Mouse (Mus musculus): ENCODE measurements at regions not wholly inside any gene's neighbourhood (a gene's known extent, or its start where the extent isn't known, plus 50 kb on each side); places are given as distances from the start of the nearest gene placed in this dataset.
"Not testable (repeated sequence)": the region's sequence is repeated elsewhere in the genome, so short reads cannot be mapped to it uniquely, and the experiment has no call there.

DNA sequence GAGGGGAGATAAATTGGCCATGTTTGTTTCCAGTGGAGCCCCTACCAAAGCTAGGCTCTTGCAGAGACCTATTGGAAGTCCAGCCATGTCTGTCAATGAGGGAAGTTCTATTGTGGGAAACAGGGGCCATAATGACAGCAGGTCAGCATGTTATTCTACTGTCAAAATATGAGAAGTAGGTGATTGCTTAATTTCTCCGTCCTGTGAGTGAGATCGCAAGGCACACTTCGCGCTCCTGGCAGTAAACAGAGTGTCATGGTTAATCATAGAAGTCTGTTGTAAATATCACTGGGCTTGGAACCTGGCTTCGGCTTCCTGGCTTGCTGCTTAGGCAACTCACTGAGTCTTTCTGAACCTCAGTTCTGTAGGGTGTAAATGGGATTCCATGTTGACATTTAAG is 72.5 kb upstream of the Ccdc122 start:
- no peak for DNase-seq (ENCODE audit: low spot score in 2 of 2)

DNA sequence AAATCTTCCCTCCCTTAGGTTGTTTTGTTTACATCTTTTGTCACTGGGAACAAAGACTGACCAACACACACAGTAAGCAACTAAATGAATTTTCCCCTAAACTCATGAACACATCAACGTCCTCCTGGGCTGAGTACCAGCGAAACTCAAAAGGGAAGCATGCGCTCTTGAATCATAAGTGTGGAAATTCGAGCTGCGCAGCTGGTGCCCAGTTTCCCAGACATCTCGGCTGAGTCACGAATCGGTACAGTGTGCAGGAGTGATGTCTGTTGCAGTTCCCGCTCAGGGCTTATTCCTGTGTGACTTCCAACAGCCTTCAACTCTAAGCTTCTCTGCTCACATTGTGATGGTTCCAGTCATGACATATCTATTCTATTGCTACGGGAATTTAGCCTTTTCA is 77.7 kb upstream of the Ccdc122 start:
- DNase-seq (ENCODE audit: low spot score in 2 of 2): no peak

DNA sequence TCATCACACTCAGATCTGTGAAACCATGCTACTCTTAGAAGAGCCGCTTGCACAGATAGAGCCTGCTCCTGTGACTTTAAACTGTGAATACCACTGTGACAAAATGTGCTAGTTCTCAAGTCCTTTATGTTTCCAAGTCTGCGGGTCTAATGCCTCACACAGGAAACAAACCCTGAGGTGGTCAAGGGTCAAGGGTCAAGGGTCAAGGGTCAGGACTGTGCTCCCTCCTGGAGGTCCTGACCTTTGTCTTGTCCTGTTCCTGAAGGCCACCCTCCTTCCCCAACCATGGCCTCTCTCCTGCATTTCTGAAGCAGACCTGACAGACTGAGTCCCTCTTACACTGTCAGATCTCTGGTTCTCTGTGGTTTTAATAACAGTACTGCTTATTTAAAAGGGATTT is 79.4 kb upstream of the Ccdc122 start:
- DNase-seq (ENCODE audit: low spot score in 2 of 2): no peak

DNA sequence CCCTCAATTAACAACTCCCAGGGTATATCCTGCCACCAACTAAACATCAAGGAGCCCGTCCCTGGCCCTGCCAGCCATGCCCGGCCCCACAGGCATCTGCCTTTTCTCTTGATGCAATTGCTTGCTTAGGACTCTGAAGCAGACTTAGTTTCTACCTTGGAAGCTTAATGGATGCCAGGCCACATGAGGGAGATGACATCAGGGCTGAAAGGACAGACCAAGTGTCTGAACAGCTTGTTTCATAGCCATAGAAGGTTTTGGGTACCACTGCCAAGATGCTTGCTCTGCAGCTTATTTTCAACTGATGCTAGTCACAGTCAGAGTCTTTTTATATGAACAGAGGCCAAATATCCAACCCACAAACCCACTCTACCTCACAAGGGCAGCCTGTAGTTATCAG is 83.4 kb upstream of the Ccdc122 start:
- no peak for DNase-seq (ENCODE audit: low spot score in 2 of 2)

DNA sequence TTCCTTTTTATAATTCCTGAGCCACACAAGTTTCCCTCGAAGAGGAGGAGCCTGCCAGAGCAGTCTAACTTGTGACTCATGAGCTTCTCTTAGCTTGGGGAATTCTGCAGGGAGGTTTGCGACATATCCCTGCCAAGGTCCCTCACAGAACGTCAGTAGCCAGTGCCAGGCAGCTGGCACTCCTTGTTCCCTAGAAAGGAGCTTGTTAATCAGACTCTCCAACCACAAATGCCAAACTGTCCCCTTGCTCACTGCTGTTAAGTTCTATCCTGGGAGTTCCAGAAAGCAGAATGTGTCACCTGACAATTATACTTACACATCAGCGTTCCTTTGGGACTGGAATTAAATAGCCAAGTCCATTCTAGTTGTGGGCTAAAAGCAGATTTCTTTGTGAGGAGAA is 85.1 kb upstream of the Ccdc122 start:
- DNase-seq (ENCODE audit: low spot score in 2 of 2): no peak

DNA sequence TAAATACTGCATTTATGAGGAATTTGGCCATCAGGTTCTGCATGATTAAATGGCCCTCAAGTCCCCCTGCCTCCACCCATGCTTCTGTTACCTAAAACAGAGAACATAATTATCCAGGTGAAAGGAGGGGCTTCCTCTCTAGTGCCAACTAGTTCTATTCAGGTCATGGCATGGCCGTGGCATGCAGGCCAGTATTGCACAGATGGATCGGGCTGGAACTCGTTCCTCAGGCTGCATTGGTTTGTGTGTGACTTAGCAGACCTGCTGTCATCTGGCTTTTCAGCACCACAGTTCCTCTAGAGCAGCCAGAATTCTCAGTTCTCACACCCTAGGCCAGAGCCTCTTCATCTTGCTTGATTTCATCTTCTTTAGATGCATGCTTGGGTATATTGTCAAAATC is 87.2 kb upstream of the Ccdc122 start:
- DNase-seq (ENCODE audit: low spot score in 2 of 2): no peak

DNA sequence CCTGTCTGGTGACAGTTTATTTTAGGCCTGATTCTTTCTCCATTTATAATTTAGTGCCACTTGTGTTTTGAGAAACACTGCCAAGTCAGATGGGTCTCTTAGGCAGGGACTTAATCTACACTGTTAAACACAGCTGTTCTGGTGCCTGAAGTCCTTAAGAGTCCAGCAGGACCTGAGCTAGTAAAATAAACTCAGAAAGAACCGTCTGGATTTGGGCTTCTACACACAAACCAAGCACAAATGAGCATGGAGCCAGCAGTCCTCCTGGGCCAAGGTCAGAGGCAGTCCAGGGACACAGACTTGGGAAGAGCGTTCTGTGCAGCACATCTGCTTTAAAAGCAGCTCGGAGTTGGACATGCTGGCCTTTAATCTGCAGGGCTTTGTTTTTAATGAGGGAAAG is 87.6 kb upstream of the Ccdc122 start:
- DNase-seq (ENCODE audit: low spot score in 2 of 2): no peak

DNA sequence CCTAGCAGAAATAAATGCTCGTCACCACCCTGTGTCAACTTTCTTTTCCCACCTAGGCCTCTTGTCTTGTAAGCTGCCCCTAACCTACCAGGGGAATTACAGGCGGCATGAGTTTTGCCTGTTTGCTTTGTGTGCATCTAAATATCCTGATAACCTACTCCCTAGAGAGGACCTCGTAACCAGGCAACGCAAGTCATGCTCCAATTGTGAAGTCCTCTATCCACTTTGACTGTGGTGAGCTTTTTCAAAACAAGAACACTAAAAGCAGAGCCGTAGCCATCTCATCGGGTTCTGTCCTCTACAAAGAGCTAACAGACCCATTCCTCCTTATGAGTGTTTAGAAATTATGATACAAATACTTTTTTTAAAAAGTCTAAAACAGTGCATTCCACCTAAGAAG is 88.1 kb upstream of the Ccdc122 start:
- DNase-seq (ENCODE audit: low spot score in 2 of 2): no peak

DNA sequence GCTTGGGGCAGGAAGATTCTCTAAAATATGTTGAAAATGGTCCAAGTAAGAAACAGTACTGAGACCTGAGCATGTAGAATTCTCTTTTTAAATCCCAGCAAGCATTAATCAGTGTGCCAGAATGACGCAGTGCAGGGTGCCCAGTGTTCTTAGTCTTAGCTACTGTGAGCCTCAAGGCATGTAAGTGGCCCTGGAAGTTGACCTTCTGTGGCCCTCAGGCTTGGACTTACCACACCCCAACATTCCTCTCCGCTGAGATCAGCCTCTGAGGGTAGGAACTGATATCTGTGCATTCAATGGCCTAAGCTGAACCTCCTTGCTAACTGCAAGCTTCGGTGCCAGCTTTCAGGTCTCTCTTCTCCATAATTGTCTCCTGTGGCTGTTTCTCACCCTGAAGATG is 89.4 kb upstream of the Ccdc122 start:
- no peak for DNase-seq (ENCODE audit: low spot score in 2 of 2)

DNA sequence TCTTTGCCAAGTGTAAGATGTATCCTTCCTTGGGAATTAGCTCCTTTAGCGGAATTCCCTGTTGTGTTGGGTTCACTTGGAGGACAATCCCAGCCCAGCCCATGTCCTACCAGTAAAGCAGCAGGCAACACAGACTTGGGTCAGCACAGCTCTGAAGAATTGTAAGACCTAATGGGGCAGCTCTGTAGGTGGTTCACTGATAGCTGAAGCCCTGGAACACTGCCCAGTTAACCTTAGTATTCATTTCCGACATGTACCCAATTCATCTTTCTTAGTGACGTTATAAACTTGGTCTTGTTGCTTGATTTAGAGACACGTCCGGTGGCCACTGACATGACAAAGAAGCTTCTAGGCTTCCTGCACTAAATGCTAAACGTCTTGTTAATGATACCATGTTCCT is 90.9 kb upstream of the Ccdc122 start:
- DNase-seq (ENCODE audit: low spot score in 2 of 2): no peak

DNA sequence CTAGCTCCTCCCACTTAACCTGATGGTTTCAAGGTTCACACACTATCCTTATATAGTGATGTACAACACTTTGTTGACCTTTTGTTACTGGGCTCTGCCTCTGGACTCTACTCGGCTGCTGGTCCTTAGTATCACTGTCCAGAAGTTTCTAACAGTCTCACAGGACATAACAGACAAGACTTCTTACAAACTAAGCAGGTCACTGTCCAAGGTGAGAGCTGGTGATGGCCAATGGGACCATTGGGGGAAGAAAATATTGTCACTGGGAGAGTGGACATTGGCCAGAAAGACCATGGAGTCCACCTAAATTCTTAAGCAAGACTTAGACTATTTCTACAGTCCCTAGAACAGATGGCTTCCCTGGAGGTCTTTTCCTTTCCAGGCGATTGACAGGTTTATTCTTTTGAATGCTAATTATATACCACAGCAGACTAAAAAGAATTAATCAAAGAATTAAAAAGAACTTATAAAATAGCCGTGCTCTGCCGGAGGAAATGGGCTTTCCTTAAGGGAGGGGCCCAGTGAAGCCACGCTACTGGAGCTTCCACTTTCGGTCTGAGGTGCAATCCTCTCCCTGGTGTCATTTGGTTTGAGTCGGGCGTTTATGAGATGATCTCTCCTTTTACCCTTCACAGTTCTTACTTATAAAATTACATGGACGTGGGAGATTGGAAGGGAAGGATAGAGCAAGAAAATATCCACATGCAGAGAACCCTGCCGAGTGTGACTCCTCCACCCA is 94.9 kb upstream of the Ccdc122 start:
- no peak for DNase-seq (ENCODE audit: low spot score in 2 of 2)

DNA sequence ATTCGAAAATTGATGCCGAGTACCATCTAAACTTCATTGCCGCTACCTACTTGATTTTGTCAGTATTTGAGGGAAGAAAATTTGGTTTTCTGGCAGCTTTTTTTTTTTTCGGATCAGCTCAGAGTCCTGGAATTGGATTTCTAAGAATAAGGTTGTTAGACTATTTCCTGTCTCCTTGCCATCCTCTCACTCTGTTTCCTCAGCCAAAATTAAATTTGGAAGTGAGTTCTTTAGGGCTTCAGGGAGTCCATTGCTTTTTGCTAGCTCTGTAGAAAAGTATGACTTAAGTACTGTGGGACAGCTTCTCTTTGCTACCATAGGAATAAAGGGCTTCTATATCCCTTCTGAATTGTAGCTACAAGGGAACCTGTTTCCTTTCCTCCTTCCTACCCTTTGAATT is 96.1 kb upstream of the Ccdc122 start:
- no peak for DNase-seq (ENCODE audit: low spot score in 2 of 2)

DNA sequence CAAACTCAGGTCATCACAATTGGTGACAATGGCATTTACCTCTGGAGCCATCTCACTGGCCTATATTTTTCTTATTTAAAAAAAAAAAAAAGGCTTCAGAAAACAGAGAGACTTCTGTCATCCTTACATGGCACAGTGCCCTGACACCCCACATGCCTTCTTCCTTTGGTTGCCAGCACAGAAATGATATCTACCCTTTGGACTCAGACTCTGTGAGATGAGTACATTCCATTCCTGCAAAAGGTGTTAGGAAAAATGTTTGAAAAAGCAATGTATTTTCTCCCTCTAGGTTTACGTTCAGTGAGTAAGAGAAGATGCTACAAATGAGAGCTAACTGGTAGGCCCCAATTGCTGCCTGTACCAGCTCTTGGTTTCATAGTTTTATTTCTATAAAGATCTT is 99.9 kb upstream of the Ccdc122 start:
- no peak for DNase-seq (ENCODE audit: low spot score in 2 of 2)

DNA sequence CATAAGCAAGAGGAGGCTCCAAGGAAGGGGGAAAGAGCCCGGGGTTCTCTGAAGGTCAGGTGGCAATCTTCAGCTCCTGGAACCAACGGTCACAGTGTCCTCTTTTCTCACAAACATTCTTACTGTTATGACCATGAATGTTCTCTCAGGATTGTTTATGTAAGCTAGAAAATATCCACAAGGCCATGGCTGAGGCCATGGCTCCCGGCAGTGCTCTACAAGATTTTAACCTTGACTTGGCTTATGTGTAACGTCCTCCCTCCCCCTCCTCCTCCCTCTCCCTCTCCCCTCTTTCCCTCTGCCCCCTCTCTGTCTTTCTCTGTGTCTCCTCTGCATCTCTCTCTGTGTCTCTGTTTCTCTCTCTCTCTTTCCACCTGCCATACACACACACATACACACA is 100.5 kb upstream of the Ccdc122 start:
- DNase-seq (ENCODE audit: low spot score in 2 of 2): not testable (repeated sequence)

DNA sequence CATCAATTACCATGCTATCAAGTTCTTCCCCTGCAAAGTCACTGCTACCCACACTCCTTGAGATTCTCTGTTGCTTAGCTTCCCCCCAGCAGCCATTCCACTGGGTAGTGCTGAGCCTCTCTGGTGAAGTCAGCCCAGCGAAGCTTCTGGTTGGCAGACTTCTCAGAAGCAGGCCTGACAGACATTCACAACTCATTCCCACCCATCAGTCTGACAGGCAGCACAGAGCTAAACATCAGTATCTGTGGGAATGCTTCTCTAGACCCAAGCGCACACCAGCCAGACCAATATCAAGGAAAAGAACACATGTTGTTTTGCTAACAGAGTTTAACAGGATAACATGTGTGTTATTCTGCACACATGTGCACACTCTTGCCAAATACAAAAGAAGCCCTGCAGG is 101.1 kb upstream of the Ccdc122 start:
- no peak for DNase-seq (ENCODE audit: low spot score in 2 of 2)

DNA sequence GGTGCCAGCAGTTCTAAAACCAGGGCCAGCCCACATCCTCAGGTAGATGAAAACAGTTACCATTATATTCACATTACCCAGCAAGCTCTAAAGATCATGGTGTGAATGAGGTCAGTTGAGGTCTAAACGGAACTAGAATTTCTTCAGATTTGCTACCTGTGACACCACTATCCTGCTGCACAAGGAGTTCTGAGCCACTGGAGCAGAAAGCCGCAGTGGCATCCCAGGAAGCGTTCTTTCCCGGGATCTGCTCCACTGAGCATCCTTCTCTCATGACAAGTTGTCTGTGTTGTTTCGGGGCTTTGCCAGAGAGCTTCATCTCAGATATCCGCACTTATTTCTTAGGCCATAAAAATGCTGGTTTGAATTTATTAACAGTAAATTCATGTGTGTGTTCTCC is 103.7 kb upstream of the Ccdc122 start:
- no peak for DNase-seq (ENCODE audit: low spot score in 2 of 2)

DNA sequence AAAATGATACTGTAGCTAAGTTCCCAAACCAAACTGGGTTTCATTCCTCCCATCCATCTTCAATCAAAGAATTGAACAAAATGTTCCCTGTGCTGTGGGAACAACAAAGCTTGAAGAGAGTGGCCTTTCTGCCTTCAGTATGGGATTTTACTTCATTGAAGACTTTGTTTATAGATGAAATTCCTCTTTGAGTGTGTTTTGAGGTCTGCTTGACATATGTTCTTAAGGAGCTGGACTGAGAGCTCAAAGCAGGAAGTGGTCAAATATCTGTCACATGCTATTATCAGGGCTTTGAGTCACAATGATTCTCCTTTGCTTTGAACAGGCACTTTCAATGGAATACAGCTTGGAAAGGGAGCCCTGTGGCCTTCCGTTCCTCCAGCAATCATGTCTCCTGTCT is 105.2 kb upstream of the Ccdc122 start:
- no peak for DNase-seq (ENCODE audit: low spot score in 2 of 2)

DNA sequence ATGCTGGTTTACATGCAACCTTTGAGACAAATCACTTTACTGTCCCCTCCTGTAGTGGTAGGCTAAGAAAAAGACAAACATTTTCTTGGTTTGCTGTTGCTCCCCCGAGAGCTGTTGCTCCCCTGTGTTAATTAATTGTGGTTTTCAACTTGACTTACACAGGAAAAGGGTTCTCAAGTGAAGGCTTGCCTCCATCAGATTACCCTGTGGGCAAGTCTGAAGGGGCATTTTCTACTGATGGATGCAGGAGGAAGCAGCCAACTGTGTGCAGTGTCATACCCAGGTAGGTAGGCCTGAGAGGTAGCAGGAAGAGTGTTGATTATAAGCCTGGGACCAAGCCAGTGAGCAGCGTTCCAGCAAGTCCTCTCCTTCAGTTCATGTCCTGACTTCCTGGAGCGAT is 107.0 kb upstream of the Ccdc122 start:
- no peak for DNase-seq (ENCODE audit: low spot score in 2 of 2)

DNA sequence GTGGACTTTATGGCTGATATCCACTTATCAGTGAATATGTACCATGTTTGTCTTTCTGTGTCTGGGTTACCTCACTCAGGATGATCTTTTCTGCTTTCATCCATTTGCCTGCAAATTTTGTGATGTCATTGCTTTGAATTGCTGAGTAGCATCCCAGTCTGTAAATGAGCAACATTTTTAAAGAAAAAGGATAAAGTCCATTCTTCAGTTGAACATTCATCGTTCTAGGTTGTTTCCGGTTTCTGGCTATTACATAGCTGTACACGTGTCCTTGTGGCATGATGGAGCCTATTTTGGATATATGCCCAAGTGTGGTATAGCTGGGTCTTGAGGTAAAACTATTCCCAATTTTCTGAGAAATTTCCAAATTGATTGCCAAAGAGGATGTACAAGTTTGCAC is 107.9 kb upstream of the Ccdc122 start:
- no peak for DNase-seq (ENCODE audit: low spot score in 2 of 2)

DNA sequence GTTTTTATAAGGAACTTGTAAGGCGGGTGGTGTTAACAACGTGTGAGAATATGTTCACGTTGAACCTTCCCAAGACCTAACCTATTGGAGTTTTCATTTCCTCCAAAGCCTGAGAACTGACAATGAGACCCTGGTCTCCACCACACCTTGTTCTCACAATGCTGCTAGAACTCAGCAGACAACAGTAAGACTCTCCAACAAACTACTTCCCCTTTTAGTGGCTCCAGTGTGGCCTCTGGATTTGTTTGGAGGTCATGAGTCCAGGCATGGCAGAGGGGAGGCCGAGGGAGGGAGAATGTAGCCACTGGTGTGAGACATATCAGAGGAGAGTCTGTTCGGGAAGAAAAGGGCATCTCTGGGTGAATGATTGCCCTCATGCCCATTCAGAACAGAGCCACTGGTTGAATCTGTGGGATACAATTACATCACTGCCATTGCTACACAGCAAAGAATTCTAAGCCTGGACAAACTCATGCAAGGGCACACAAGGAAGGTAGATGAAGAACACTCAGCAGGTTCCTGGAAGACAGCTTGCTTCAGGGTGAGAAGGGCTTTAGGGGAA is 109.2 kb upstream of the Ccdc122 start:
- DNase-seq (ENCODE audit: low spot score in 2 of 2): no peak

DNA sequence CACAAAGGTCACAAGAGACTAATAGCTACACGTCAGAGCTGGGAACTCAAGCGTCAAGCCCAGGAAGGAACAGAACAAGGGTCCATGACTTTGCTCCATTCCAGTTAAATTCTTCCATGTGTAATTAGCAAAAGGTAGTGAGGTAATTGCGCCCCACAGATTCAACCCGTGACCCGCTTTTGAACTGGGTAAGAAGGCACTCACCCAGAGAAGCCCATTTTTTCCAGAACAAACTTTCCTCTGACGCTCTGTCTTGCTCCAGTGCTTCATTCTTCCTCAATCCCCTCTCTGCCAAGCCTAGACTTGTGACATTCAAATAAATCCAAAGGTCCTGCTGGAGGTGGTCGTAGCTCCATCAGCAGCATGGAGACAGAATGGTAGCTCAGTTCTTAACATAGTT is 110.2 kb upstream of the Ccdc122 start:
- DNase-seq (ENCODE audit: low spot score in 2 of 2): no peak

DNA sequence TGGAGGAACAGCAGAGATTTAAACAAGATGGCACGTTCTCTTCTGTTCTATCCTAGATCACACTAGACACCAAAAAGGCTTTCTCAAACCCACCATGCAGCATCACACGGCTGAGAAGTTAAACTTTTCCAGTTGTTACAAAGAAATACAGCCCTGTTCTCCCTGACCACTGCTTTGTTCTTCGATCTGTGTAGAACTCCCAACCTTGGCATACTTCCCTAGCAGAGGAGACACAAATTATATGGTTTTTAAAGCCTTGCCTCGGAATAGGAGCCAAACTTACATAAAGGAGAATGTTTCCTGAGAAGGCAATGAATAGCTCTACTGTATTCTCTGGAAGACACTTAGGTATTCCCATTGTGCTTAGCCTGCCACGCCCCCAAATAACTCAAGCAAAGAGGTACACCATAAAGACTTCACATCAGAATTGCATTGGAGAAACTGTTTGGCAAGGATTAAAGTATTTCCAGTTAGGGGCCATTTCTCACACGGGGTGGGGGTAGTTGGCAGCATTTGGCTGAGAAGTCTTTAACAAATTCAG is 114.1 kb upstream of the Ccdc122 start:
- no peak for DNase-seq (ENCODE audit: low spot score in 2 of 2)

DNA sequence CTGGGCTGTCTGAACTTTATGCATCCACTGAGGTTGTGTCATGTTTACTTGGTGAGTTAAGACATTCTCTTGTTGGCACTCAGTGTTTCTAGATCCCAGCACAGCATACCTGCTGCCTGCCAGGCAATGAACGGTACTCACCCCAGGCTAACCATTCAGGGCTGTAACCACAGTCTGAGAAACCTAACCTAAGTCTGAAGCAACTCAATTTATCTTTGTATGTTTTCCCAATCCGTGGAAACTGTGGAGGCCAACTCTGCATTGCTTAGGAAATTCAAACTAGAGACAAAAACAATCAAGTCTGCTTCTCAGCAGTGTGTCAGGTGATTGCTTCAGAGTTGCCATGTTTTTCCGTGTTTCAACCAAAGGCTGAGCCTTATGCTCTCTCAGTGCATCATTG is 118.5 kb upstream of the Ccdc122 start:
- DNase-seq (ENCODE audit: low spot score in 2 of 2): no peak
